Mouse (Mus musculus): Measurements from ENCODE around the gene Bloc1s4.

DNA sequence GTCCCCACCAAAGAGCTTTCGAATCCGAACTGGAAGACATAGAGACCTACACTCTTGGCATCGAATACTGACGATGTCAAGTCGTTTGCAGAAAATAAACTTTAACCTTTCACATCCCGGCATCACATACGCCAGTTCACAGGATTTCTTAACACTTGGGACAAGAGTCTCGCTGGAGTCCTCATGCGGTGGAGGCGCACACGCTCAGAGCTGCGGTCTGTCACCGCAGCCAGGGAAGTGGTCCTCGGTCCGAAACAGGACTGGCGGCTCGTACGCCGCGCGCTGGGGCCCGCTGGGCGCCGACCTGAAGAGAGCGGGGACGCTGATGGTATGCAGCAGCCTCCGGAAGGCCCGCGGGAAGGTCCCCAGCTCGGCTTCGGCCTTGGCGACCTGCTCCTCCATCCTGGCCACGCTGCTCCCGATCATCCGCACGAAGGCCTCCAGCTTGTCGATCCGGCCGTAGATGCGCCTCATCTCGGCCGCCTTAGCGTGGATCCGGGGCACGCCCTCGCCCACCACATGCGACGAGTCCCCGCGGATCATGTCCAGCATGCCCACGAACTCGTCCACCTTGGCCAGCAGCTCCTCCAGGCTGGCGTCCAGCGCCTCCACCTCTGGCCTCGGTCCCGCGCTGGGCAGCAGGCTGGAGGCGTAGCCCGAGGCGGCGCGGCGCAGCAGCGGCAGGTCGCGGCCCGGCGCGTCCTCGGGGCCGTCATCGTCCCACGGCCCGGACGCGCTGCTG lies 485 bp downstream of the Bloc1s4 start:
- no peak for TF ChIP-seq FLI1 (IDR thresholded peaks at IDR 0.05; ENCODE audit: low read length)
- TF ChIP-seq GATA1 (IDR thresholded peaks at IDR 0.05; ENCODE audit: borderline replicate concordance, low read length): no peak
